Mouse (Mus musculus) adrenal gland, adult 2 months (tissue): ENCODE results near the gene Pdgfc. TPM values are rescaled to one million over a fixed set of nuclear protein-coding genes. Genes with fewer than 3 reads are reported as not detected.
A peak's percentile ranks its signal among the peaks of the same experiment; 100 is the strongest.

Experiments used
- DNase-seq: peaks from one replicate; pipeline ENCODE4 v3.0.0; 2021
- polyA plus RNA-seq: library from polyadenylated mRNA; depleted of rRNA; stranded (reverse); fragments of >200 nt; gene quantifications from 2 replicates; pipeline ENCODE4 v1.2.3, GENCODE M21; 2012
- total RNA-seq, 2 experiments: library from RNA; stranded (reverse); gene quantifications; 2 replicates each; pipeline ENCODE4 v1.2.3; 2021

Gene Pdgfc
- total and polyA plus RNA-seq, 3 experiments = 4.1 to 11.3 (median 6.0) TPM

GRCm38 (mm10) chr3:81160457-81161165 lies 124.4 kb downstream of the Pdgfc start:
- no peak for DNase-seq

- DNase-seq = no peak
Observed at GRCm38 (mm10) chr3:81162129-81162528, 125.9 kb downstream of the Pdgfc start.

GRCm38 (mm10) chr3:81164091-81164490 lies 127.9 kb downstream of the Pdgfc start:
- DNase-seq = no peak

DNA sequence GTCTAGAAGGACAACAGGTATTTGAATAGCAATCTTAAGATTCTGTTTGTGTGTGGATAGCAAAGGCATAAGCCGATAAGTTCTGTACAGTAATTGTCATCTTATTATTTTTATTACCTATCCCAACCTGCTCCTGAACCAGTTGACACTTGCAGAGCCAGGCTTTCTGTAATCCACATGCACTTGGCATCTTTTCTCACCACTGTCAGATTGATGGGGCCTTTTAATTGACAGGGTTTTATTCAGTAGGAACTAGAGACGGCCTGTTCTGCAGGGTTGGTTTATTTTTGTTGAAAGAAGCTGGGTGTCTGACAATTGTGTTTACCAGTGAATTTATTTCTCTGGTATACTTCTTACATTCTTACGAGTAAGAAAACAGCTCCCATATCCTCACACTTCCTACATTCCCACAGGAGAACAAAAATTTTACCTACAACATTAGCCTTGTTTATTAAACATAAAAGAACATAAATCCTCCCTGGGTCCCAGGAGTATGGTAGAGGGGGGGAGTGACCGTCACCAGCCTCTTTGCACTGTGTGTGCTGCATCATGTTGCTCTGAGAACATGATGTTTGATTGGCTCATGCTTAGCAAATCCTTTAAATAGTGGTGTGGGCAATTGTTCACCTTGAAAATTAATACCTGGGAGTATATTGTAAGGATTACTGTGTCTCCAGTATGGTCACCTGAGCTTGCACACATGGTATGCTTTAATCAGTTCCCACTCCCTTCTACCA lies 134.0 kb downstream of the Pdgfc start:
- no peak for DNase-seq

DNA sequence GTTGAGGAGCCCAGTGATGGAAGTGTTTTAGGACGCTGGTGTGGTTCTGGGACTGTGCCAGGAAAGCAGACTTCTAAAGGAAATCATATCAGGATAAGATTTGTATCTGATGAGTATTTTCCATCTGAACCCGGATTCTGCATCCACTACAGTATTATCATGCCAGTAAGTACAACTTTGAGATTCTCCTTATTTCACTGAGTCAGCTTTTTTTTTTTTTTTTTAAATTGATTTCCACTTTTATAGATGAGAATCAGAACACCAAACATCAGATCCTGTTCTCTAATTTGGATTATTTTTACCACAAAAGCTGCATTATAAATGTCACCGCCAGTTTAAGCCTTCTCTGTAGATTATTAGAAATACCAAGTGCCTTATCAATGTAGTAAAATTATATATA lies 138.6 kb downstream of the Pdgfc start:
- no peak for DNase-seq

DNA sequence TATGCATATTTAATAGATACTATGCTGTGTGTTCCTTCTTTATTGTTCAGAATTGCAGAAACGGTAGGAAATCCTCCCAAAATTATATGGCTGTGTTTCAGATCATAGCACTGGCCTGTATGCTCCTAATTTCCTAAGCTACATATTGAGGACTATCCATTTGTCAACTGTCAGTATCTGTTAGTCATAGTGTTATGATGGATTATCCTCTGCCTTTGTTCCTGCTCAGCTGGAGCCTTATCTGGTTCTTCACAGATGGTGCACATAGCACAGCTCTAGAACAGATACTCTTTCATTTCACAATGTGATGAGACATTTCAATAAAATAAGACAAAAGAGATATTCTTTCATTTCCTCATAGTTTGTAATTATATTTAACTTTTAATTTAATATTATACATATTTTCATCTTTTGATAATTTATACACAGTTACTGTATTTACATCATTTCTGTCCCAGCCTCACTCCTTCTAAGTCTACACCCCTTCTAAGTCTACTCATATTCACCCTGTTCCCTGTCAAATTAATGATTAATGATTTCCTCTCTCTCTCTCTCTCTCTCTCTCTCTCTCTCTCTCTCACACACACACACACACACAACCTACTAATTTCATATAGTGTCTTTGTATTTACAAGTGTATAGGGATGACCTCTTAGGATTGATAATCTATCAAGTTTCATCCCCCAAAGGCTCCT lies 145.2 kb downstream of the Pdgfc start:
- no peak for DNase-seq

DNA sequence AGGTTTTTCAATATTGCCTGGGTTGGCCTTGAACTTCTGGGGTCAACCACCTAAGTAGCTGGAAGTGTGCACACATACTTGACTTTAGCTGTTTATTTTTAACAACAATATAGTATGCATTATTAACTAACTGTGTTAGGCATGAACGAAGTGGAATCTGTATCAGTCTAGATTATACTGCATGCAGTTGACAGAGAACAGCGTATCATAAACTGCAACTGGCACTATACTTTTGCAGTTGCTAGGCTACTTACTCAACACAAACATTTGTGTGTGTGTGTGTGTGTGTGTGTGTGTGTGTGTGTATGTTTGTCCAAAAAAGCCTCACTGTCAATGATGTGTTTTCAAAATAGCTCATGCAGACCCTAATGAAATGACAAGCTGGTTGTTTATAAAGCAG lies 160.7 kb downstream of the Pdgfc start:
- no peak for DNase-seq

- no peak for DNase-seq
Observed at GRCm38 (mm10) chr3:81197644-81198043, 161.4 kb downstream of the Pdgfc start.

DNA sequence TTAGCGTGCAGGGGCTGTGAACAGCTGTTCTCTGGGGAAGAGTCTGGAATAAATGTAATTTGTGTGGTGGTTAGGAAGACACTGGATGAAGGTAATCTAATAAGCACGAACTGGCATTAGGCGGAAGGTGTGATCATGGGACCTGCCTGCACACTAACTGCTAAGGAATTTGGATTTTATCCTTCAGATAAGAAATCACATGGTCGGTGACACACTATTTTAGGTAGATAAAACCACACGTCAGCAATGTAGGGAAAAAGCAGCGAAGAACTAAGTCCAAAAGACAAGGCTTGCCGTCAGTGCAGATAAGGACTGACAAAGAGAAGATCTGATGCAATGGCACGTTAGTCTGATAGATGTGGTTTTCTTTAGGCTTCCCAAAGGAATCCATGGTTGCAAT lies 164.4 kb downstream of the Pdgfc start:
- DNase-seq = no peak

DNA sequence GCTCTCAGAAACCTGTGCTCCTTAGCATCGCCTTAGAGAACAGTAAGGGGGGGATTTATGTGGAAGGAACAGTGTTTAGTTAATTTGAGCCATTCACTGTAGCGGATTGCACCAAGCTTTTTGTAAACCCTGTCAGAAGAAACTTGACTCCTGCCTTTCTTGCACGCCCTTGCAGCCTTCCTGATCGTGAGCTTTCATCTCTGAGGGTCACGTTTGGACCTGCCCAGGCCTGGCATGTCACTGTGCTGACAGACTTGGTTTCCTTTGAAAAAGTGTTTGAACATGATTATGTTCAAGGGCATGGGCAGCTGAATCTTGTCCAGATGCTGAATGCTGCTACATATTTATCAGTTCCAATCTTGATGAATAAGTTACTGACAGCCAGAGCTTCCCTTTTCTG lies 169.0 kb downstream of the Pdgfc start:
- DNase-seq = peak; percentile 9

GRCm38 (mm10) chr3:81208246-81208645 lies 172.0 kb downstream of the Pdgfc start:
- DNase-seq = no peak

DNA sequence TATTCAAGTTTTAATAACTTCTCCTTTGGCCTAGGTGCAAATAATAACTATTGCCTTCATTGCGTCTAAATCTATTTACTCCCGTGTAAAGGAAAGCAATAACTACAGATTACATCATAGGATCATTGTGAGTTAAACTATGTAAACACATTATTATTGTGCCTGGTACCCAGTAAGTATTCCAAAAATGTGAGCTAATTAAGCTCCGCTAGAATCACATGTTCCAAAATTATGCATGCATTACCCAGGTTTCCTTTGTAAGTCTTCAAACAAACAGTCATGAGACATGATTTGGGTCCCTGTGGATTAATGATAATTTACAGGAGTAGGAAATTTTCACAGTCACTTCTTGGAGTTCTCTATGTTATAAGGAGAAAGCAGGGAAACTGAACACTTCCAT lies 174.9 kb downstream of the Pdgfc start:
- no peak for DNase-seq

GRCm38 (mm10) chr3:81211666-81212065 lies 175.4 kb downstream of the Pdgfc start:
- no peak for DNase-seq

DNA sequence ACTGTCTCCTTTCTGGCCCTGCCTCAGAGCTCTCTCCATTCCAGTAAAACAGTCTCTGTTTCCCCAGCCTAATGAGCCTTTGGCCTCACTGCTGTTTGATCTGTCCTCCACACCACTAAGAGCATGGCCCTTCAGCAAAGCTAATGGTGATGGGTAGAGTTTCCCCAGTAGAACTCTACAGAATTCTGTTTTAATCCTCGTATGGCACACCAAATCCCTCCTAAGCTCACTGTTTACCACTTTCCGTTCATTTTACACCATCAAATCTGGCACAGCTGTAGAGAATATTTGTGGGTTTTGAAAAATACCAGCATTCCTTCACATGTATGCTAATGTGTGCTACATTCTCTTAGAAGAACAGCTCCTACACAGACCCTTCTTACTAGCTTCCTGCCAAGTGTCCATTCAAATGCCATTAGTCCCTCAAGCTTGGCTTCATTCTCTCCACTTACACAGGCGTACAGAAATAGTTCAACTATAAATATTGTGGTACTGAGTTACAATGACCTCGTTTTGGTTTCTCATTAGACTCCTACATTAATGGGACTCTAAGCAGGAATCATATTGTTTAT lies 179.4 kb downstream of the Pdgfc start:
- no peak for DNase-seq

DNA sequence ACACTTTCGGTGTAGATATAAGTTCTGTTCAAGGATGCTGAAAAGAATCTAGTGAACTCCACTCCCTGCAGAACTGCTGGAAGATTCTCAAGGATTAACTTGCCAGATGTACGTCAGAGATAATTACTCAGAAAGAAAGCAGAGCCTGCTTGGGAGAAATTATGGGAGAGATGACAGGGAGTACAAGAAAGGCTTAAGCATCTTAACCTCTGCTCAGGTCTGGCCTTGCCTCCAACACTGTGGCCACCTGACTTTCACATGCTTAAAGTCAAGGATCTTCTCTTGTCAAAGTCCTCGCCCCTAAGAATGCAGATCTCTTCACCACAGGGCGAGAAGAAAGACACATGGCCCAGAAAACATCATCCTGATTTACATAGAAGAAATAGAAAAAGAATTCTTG lies 185.5 kb downstream of the Pdgfc start:
- no peak for DNase-seq

- DNase-seq = no peak
Observed at GRCm38 (mm10) chr3:81228344-81228743, 192.1 kb downstream of the Pdgfc start.

GRCm38 (mm10) chr3:81242697-81243590 lies 206.7 kb downstream of the Pdgfc start:
- no peak for DNase-seq

DNA sequence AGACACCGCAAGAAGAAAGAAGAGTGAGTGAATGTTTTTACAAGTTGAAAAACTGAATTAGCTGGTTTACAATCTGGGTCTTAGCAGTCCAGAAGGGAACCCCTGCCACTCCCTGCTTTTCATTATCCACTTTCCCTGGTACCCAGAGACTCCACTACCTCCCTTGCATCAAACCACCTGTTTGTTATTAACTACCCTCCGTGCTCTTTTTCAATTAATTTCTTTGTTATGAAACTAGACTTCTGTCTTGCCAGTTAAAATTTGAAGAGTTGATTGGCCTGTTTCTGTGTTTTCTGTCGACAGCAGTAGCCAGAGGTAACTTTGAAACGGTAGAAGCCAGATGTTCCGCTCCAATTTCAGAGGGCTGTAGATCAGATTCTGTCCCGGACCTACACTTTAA lies 207.4 kb downstream of the Pdgfc start:
- no peak for DNase-seq

- DNase-seq = no peak
Observed at GRCm38 (mm10) chr3:81262801-81263200, 226.6 kb downstream of the Pdgfc start.
